In genomic region chr4:87823191-87823590, GRCm38 (mm10) we compare ENCODE assay signal across 21 mouse cellular contexts.
DNase-seq lines count a peak whose midpoint lies in the region; ATAC-seq lines count a peak whose summit lies in the region.
"Had no signal": no experiment of that assay in that cellular context is flagged by ENCODE, and none has a peak within 500 bp of the region (broad histone marks: within the 10 kb centered on the region; RNA-seq: fewer than 3 reads in every experiment).

No protein-coding gene starts in this region.

- no peak for DNase-seq in forebrain, embryonic 11.5 days (ENCODE audit: low spot score)
- no peak for DNase-seq in liver, embryonic 11.5 days (ENCODE audit: low spot score)
- no peak for DNase-seq in liver
- no peak for DNase-seq in right cerebral cortex, postnatal 14 days
- DNase-seq in left cerebral cortex, postnatal 4 days = no peak
- DNase-seq: adrenal gland, postnatal 14 days; cerebellum, adult 11 months; cerebellum, postnatal 36 days; heart, postnatal 4 days; right cerebral cortex, postnatal 25 days; thymus, adult 18-20 months had no signal

- no peaks in the 10 kb centered on the region for H3K9me3 ChIP-seq in forebrain, embryonic 15.5 days
- no peaks in the 10 kb centered on the region for H3K9me3 ChIP-seq in forebrain, embryonic 11.5 days (ENCODE audit: control insufficient read depth, low read length)
- H3K9me3 ChIP-seq in liver, embryonic 11.5 days (ENCODE audit: control insufficient read depth, low read length) = no peaks in the 10 kb centered on the region
- H3K9me3 ChIP-seq in liver, embryonic 16.5 days (replicated peaks; ENCODE audit: control insufficient read depth, low read length) = no peaks in the 10 kb centered on the region
- H3K9me3 ChIP-seq: forebrain, embryonic 12.5 days; heart, embryonic 13.5 days; midbrain, embryonic 10.5 days had no signal

- no peak for ATAC-seq in forebrain, embryonic 15.5 days (replicated peaks)
- ATAC-seq in forebrain, embryonic 11.5 days (replicated peaks; ENCODE audit: low FRiP score) = no peak
- ATAC-seq in liver, embryonic 11.5 days (replicated peaks; ENCODE audit: low FRiP score) = peak; percentile 56; the same call in 1 of the 2 replicates
- 0 out of 2 replicates have a peak, but pooled peaks have one; percentile 50 for ATAC-seq in erythroid progenitor cell, adult 5-6 weeks (replicated peaks; ENCODE audit: low FRiP score, poor library complexity, severe bottlenecking)
- peak; percentile 21; the same call in 1 of the 2 replicates for ATAC-seq in liver, embryonic 16.5 days (ENCODE audit: low read depth)
- ATAC-seq: hindbrain, postnatal 0 days; intestine, postnatal 0 days had no signal

- 59% methylated on average over 6 of the region's 6 CpGs for WGBS in forebrain, embryonic 15.5 days
- 91% methylated on average over 6 of the region's 6 CpGs for WGBS in forebrain, embryonic 11.5 days
- 66% methylated on average over 6 of the region's 6 CpGs for WGBS in liver, embryonic 11.5 days
- 30% methylated on average over 6 of the region's 6 CpGs for WGBS in liver, embryonic 16.5 days (ENCODE audit: insufficient replicate concordance)

- H3K4me2 ChIP-seq in forebrain, embryonic 15.5 days (replicated peaks) = no peak overlapping the region
- no peak overlapping the region for H3K4me2 ChIP-seq in forebrain, embryonic 11.5 days (ENCODE audit: low read depth, low read length, severe bottlenecking)
- no peak overlapping the region for H3K4me2 ChIP-seq in liver, embryonic 11.5 days
- H3K4me2 ChIP-seq in liver, embryonic 16.5 days (ENCODE audit: low read depth, low read length) = no peak overlapping the region
- H3K4me2 ChIP-seq: forebrain, embryonic 12.5 days; heart, embryonic 13.5 days had no signal

- H3K27ac ChIP-seq in forebrain, embryonic 15.5 days (replicated peaks) = peak overlapping the region; percentile 37; the same call in 1 of the 2 replicates
- no peak overlapping the region for H3K27ac ChIP-seq in forebrain, embryonic 11.5 days (ENCODE audit: low read depth, low read length)
- no peak overlapping the region for H3K27ac ChIP-seq in liver, embryonic 11.5 days (ENCODE audit: low read depth, low read length)
- no peak overlapping the region for H3K27ac ChIP-seq in liver, embryonic 16.5 days (ENCODE audit: low read length)
- H3K27ac ChIP-seq: forebrain, embryonic 12.5 days; hindbrain, postnatal 0 days; kidney, postnatal 0 days; midbrain, embryonic 10.5 days had no signal

- H3K4me3 ChIP-seq in forebrain, embryonic 15.5 days = no peak overlapping the region
- H3K4me3 ChIP-seq in forebrain, embryonic 11.5 days (ENCODE audit: low read depth, low read length) = no peak overlapping the region
- no peak overlapping the region for H3K4me3 ChIP-seq in liver, embryonic 11.5 days (ENCODE audit: low read depth, low read length)
- H3K4me3 ChIP-seq in liver, embryonic 16.5 days (ENCODE audit: low read depth, low read length) = no peak overlapping the region
- H3K4me3 ChIP-seq: forebrain, embryonic 12.5 days; heart, embryonic 13.5 days; midbrain, embryonic 10.5 days had no signal

- peaks cover 39% of the 10 kb centered on the region for H3K4me1 ChIP-seq in forebrain, embryonic 15.5 days
- no peaks in the 10 kb centered on the region for H3K4me1 ChIP-seq in forebrain, embryonic 11.5 days (replicated peaks; ENCODE audit: control insufficient read depth, insufficient read depth, low read length)
- no peaks in the 10 kb centered on the region for H3K4me1 ChIP-seq in liver, embryonic 11.5 days (replicated peaks; ENCODE audit: control insufficient read depth, insufficient read depth, low read length)
- no peaks in the 10 kb centered on the region; the same call in 1 of the 2 replicates for H3K4me1 ChIP-seq in liver, embryonic 16.5 days (ENCODE audit: control insufficient read depth, low read depth, low read length)
- H3K4me1 ChIP-seq: midbrain, embryonic 10.5 days had no signal

- intact Hi-C loops in left cerebral cortex, postnatal 4 days (cut with DNase I) = no loop called here

- no peak overlapping the region for H3K9ac ChIP-seq in forebrain, embryonic 15.5 days (replicated peaks)
- H3K9ac ChIP-seq in forebrain, embryonic 11.5 days (ENCODE audit: low read length) = no peak overlapping the region
- no peak overlapping the region for H3K9ac ChIP-seq in liver, embryonic 11.5 days (ENCODE audit: low read depth, low read length)
- H3K9ac ChIP-seq in liver, embryonic 16.5 days (ENCODE audit: low read depth, low read length) = no peak overlapping the region
- H3K9ac ChIP-seq: forebrain, embryonic 12.5 days; heart, embryonic 13.5 days had no signal

- no peaks in the 10 kb centered on the region for H3K27me3 ChIP-seq in forebrain, embryonic 15.5 days
- H3K27me3 ChIP-seq in forebrain, embryonic 11.5 days (ENCODE audit: control insufficient read depth, insufficient read depth, low read length) = no peaks in the 10 kb centered on the region
- H3K27me3 ChIP-seq in liver, embryonic 11.5 days (replicated peaks; ENCODE audit: control insufficient read depth, insufficient read depth, low read length) = no peaks in the 10 kb centered on the region
- no peaks in the 10 kb centered on the region for H3K27me3 ChIP-seq in liver, embryonic 16.5 days (ENCODE audit: control insufficient read depth, insufficient read depth, low read depth, low read length)
- H3K27me3 ChIP-seq: CH12.LX; forebrain, embryonic 12.5 days; heart, embryonic 13.5 days had no signal

- H3K36me3 ChIP-seq in forebrain, embryonic 15.5 days = 0 out of 2 replicates have a peak, but pooled peaks cover 2% of the 10 kb centered on the region
- no peaks in the 10 kb centered on the region for H3K36me3 ChIP-seq in forebrain, embryonic 11.5 days (ENCODE audit: control insufficient read depth, insufficient read depth, low read length)
- H3K36me3 ChIP-seq in liver, embryonic 11.5 days (ENCODE audit: control insufficient read depth, insufficient read depth, low read length) = no peaks in the 10 kb centered on the region; the same call in 1 of the 2 replicates
- H3K36me3 ChIP-seq in liver, embryonic 16.5 days (ENCODE audit: control insufficient read depth, insufficient read depth) = no peaks in the 10 kb centered on the region

Comparison
In these comparisons a context has a peak if more than half of its experiments do, and no peak if none do; other contexts are left out.
1. ATAC-seq: peak in liver, embryonic 11.5 days (single experiment), erythroid progenitor cell, adult 5-6 weeks (single experiment) and liver, embryonic 16.5 days (single experiment); none in forebrain, embryonic 15.5 days (single experiment) and forebrain, embryonic 11.5 days (single experiment).